In genomic region chr7:136676987-136677545, GRCm38 (mm10) we compare ENCODE assay signal across 11 mouse cellular contexts.
"Had no signal": no experiment of that assay in that cellular context is flagged by ENCODE, and none has a peak within 500 bp of the region (broad histone marks: within the 10 kb centered on the region; RNA-seq: fewer than 3 reads in every experiment).

No protein-coding gene starts in this region.

- H3K4me2 ChIP-seq: liver, embryonic 11.5 days; liver, embryonic 15.5 days had no signal

- H3K4me1 ChIP-seq: liver, embryonic 15.5 days had no signal

- H3K36me3 ChIP-seq: limb, embryonic 10.5 days; liver, embryonic 15.5 days had no signal

- DNase-seq: kidney, adult 8-10 months; kidney, postnatal 36 days; lung, adult 2 months; lung, postnatal 36 days; right cerebral cortex, adult 18-20 months; right cerebral cortex, postnatal 25 days; thymus, postnatal 36 days had no signal

- H3K4me3 ChIP-seq: limb, embryonic 10.5 days; liver, embryonic 15.5 days had no signal

- H3K27me3 ChIP-seq: liver, embryonic 15.5 days had no signal

- H3K27ac ChIP-seq: limb, embryonic 10.5 days; liver, embryonic 15.5 days had no signal

- H3K9ac ChIP-seq: liver, embryonic 15.5 days had no signal

- H3K9me3 ChIP-seq: limb, embryonic 10.5 days; liver, embryonic 15.5 days had no signal

- ATAC-seq: lung, postnatal 0 days had no signal
